Mouse (Mus musculus) myocyte (in vitro differentiated cells): ENCODE measurements around the gene Fam163b. TPM values are rescaled to one million over a fixed set of nuclear protein-coding genes. Genes with fewer than 3 reads are reported as not detected.

ENCODE experiments used
- H3K27me3 ChIP-seq: one replicate; pipeline ENCODE4 v1.6.1; 2011; ENCODE audit not compliant: control insufficient read depth, insufficient read depth, insufficient read length
- H3K36me3 ChIP-seq: one replicate; pipeline ENCODE4 v1.6.1; 2011; ENCODE audit not compliant: control insufficient read depth, insufficient read depth
- H3K4me2 ChIP-seq: one replicate; pipeline ENCODE4 v1.6.1; 2011; ENCODE audit warnings: low read depth, control low read depth
- H3K4me3 ChIP-seq: one replicate; pipeline ENCODE4 v1.5.1; 2011; ENCODE audit warnings: mild to moderate bottlenecking, control low read depth, moderate library complexity
- H3K79me2 ChIP-seq: one replicate; pipeline ENCODE4 v1.6.1; 2011; ENCODE audit not compliant: control insufficient read depth, insufficient read depth
- H3ac ChIP-seq: one replicate; pipeline ENCODE4 v1.6.1; 2011; ENCODE audit not compliant: control insufficient read depth, insufficient read length
- CEBPB ChIP-seq: IDR thresholded peaks from 2 replicates; pipeline ENCODE4 v1.6.1; 2011; ENCODE audit warnings: mild to moderate bottlenecking, moderate library complexity; ENCODE audit not compliant: poor library complexity, insufficient read depth, severe bottlenecking
- E2F4 ChIP-seq: IDR thresholded peaks from one replicate; pipeline ENCODE4 v1.6.1; 2011; ENCODE audit warnings: mild to moderate bottlenecking, control low read depth, moderate library complexity; ENCODE audit not compliant: insufficient read depth
- MAX ChIP-seq: IDR thresholded peaks from one replicate; pipeline ENCODE4 v1.6.1; 2011; ENCODE audit warnings: low read depth, mild to moderate bottlenecking, control low read depth
- MYOD1 ChIP-seq, 3 experiments: IDR thresholded peaks; one replicate each; pipeline ENCODE4 v1.6.1; 2011; ENCODE audit warnings: control low read depth in 2 of 3, low read depth in 2 of 3, mild to moderate bottlenecking in 2 of 3, moderate library complexity in 1 of 3; ENCODE audit not compliant: insufficient read length in 2 of 3, control insufficient read depth in 1 of 3
- MYOG ChIP-seq, 3 experiments: IDR thresholded peaks; one replicate each; pipeline ENCODE4 v1.6.1; 2011; ENCODE audit warnings: control low read depth in 2 of 3, low read depth in 2 of 3, mild to moderate bottlenecking in 2 of 3; ENCODE audit not compliant: insufficient read length in 2 of 3, control insufficient read depth in 1 of 3, insufficient read depth in 1 of 3
- POLR2A ChIP-seq: IDR thresholded peaks from one replicate; pipeline ENCODE4 v1.6.1; 2011; ENCODE audit warnings: low read depth, mild to moderate bottlenecking, control low read depth, moderate library complexity; ENCODE audit not compliant: insufficient read length
- POLR2AphosphoS2 ChIP-seq: IDR thresholded peaks from one replicate; pipeline ENCODE4 v1.6.1; 2011; ENCODE audit warnings: low read depth, control low read depth; ENCODE audit not compliant: insufficient read length
- REST ChIP-seq: IDR thresholded peaks from one replicate; pipeline ENCODE4 v1.6.1; 2011; ENCODE audit warnings: mild to moderate bottlenecking, control low read depth, moderate library complexity; ENCODE audit not compliant: insufficient read depth, insufficient read length
- SRF ChIP-seq: IDR thresholded peaks from one replicate; pipeline ENCODE4 v1.6.1; 2011; ENCODE audit warnings: low read depth; ENCODE audit not compliant: control insufficient read depth, insufficient read length
- TCF12 ChIP-seq: IDR thresholded peaks from one replicate; pipeline ENCODE4 v1.6.1; 2011; ENCODE audit warnings: mild to moderate bottlenecking, control low read depth; ENCODE audit not compliant: poor library complexity, insufficient read depth, severe bottlenecking
- TCF3 ChIP-seq: IDR thresholded peaks from one replicate; pipeline ENCODE4 v1.6.1; 2011; ENCODE audit warnings: low read depth, control low read depth; ENCODE audit not compliant: insufficient read length
- USF1 ChIP-seq: IDR thresholded peaks from one replicate; pipeline ENCODE4 v1.6.1; 2011; ENCODE audit warnings: low read depth, mild to moderate bottlenecking, control low read depth, moderate library complexity
- polyA plus RNA-seq: library from polyadenylated mRNA; unstranded; fragments of >200 nt; fragmentation: generic; extraction: Trizol; gene quantifications from one replicate; pipeline ENCODE4 v1.2.1, GENCODE M21; 2012; ENCODE audit warnings: missing spikeins

Fam163b gene
- polyA plus RNA-seq, 1 experiment, result 0.04 TPM

DNA sequence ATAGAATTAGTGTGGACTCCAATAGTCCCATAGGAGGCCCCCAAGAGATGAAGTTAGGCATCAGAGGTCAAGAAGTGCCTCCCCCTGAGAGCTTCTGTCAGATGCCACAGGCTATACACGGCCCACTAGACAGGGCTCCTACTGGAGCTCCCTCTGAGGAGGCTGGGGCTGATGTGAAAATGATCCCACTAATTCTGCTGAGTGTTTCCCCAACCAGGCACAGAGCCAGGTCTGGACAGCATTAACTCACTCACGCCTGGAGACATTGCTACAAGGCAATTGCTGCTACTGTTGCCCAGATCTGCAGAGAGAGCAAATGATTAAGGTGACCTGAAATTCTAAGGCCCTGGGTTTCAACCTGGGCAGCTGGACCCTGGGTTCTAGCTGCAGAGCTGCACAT is 56.5 kb downstream of the Fam163b start:
- Histone ChIP-seq H3K79me2 (no peaks in the 10 kb centered on the region), H3K36me3 (no peaks in the 10 kb centered on the region), H3ac (no peak overlapping the region), H3K27me3 (peaks cover 18% of the 10 kb centered on the region), H3K4me2 (no peak overlapping the region), H3K4me3 (no peak overlapping the region)
- TF ChIP-seq POLR2A, result no peak
- no peak for TF ChIP-seq MYOD1 (IDR thresholded peaks at IDR 0.05; ENCODE audit: control insufficient read depth in 1 of 3, insufficient read length in 2 of 3, low read depth in 2 of 3)
- TF ChIP-seq TCF3, result no peak
- TF ChIP-seq USF1, result no peak
- no peak for TF ChIP-seq MYOG (IDR thresholded peaks at IDR 0.05; ENCODE audit: control insufficient read depth in 1 of 3, insufficient read depth in 1 of 3, insufficient read length in 2 of 3, low read depth in 2 of 3)
- no peak for TF ChIP-seq MAX
- TF ChIP-seq SRF, result no peak
- TF ChIP-seq POLR2AphosphoS2, result no peak
- no peak for TF ChIP-seq CEBPB
- no peak for TF ChIP-seq TCF12
- no peak for TF ChIP-seq REST
- no peak for TF ChIP-seq E2F4

DNA sequence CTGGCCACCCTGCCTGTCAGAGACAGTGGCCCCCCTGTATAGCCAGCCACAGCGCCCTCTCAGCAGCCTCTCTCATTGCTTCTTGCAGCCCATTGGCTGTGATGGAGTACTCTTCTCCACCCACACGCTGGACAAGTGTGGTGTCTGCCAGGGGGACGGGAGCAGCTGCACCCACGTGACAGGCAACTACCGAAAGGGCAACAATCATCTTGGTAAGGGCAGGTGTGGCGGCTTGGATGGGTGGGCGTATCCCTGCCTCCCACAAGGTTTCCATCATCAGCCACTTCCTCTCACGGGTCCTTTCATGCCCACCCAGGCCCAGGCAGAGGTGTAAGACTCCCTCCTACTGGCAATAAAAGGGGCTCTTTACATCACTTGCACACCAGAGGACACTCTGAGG is 57.3 kb downstream of the Fam163b start:
- H3K36me3 ChIP-seq, result no peaks in the 10 kb centered on the region
- H3K4me2 ChIP-seq, result no peak overlapping the region
- TF ChIP-seq MYOG (IDR thresholded peaks at IDR 0.05; ENCODE audit: control insufficient read depth in 1 of 3, insufficient read depth in 1 of 3, insufficient read length in 2 of 3, low read depth in 2 of 3) (peak in 2 of 3 experiments; percentile 74 to 77), E2F4 (no peak), MYOD1 (IDR thresholded peaks at IDR 0.05; ENCODE audit: control insufficient read depth in 1 of 3, insufficient read length in 2 of 3, low read depth in 2 of 3) (peak in 2 of 3 experiments; percentile 74 to 90), SRF (no peak), TCF12 (no peak)
- H3K4me3 ChIP-seq, result no peak overlapping the region
- H3ac ChIP-seq, result no peak overlapping the region
- H3K79me2 ChIP-seq, result no peaks in the 10 kb centered on the region
- peaks cover 18% of the 10 kb centered on the region for H3K27me3 ChIP-seq

DNA sequence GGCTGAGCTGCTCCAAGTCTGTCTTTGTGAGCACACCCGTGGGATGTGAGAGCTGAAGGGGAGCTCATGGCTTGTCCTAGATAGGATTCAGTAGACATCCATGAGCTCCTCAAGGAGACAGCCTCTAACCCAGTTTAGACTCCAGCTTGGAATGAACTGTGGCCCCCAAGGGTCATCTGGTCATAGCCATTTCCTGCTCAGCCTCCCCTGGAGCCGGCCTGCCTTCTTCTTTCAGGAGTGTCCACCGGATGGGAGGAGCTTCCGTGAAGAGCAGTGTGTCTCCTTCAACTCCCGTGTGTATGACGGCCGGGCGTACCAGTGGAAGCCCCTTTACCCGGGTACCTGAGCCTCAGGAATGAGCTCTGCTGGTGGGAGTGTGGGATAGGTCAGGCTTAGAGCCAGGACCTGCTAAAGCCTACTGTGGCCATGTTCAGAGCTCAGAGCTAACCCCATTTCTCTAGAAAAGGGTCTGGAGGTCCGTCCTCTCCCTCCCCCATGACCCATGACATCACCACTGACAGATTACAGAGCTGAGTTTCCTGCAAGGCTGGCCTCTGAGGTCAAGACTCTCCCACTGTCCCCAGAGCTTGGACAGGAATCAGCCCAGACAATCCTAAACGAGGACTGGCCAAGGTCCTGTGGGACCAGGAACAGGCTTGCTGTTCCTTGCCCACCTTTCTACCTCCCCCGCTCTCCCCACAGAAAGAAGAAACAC is 58.4 kb downstream of the Fam163b start:
- no peak overlapping the region for H3ac ChIP-seq
- no peaks in the 10 kb centered on the region for H3K36me3 ChIP-seq
- H3K27me3 ChIP-seq, result peaks cover 18% of the 10 kb centered on the region
- TF ChIP-seq SRF, result no peak
- TF ChIP-seq POLR2A, result no peak
- TF ChIP-seq MYOG (IDR thresholded peaks at IDR 0.05; ENCODE audit: control insufficient read depth in 1 of 3, insufficient read depth in 1 of 3, insufficient read length in 2 of 3, low read depth in 2 of 3), result no peak
- no peak for TF ChIP-seq USF1
- no peak for TF ChIP-seq MAX
- no peak for TF ChIP-seq MYOD1 (IDR thresholded peaks at IDR 0.05; ENCODE audit: control insufficient read depth in 1 of 3, insufficient read length in 2 of 3, low read depth in 2 of 3)
- TF ChIP-seq REST, result no peak
- no peak for TF ChIP-seq POLR2AphosphoS2
- no peak for TF ChIP-seq E2F4
- no peak for TF ChIP-seq CEBPB
- no peak for TF ChIP-seq TCF3
- no peak for TF ChIP-seq TCF12
- no peaks in the 10 kb centered on the region for H3K79me2 ChIP-seq
- no peak overlapping the region for H3K4me2 ChIP-seq
- no peak overlapping the region for H3K4me3 ChIP-seq

DNA sequence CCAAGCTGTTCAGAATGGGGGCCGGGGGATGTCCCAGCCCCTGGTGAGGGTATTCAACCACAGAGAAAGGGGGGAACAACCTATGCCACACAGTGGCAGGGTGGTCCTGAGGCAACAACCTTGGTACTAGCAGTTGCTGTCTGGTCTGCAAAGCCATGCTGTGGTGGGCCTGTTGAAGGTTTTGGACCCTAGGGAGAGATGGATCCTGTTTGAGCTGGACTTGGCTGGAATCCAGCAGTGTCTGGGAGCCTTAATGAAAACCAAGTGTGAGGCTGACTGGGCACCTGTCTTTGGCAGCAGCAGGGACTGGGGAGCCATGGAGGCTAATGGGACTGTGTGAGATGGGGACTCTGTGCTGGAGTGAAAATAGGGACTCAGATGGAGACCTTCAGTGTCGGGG is 62.6 kb downstream of the Fam163b start:
- H3ac ChIP-seq, result no peak overlapping the region
- peak overlapping the region; percentile 17 for H3K4me3 ChIP-seq
- no peak for TF ChIP-seq POLR2AphosphoS2
- no peak for TF ChIP-seq POLR2A
- TF ChIP-seq SRF, result no peak
- no peak for TF ChIP-seq REST
- no peak for TF ChIP-seq CEBPB
- no peak for TF ChIP-seq TCF3
- TF ChIP-seq MYOD1 (IDR thresholded peaks at IDR 0.05; ENCODE audit: control insufficient read depth in 1 of 3, insufficient read length in 2 of 3, low read depth in 2 of 3), result peak in 2 of 3 experiments; percentile 46 to 57
- peak in 1 of 3 experiments; percentile 12 for TF ChIP-seq MYOG (IDR thresholded peaks at IDR 0.05; ENCODE audit: control insufficient read depth in 1 of 3, insufficient read depth in 1 of 3, insufficient read length in 2 of 3, low read depth in 2 of 3)
- TF ChIP-seq E2F4, result no peak

More for the DNA sequence above, 62.6 kb downstream of the Fam163b start:
- peaks cover 18% of the 10 kb centered on the region for H3K27me3 ChIP-seq
- no peaks in the 10 kb centered on the region for H3K36me3 ChIP-seq
- peak overlapping the region; percentile 42 for H3K4me2 ChIP-seq
- H3K79me2 ChIP-seq, result no peaks in the 10 kb centered on the region
